Mouse (Mus musculus) brain, embryonic 18.5 days (tissue): ENCODE results near the gene Psmc3ip.
A peak's percentile ranks its signal among the peaks of the same experiment; 100 is the strongest.

Experiments
- DNase-seq: peaks from one replicate; pipeline ENCODE4 v3.0.0-alpha.2; 2012; ENCODE audit warnings: low read depth, low spot score

The Psmc3ip gene

DNA sequence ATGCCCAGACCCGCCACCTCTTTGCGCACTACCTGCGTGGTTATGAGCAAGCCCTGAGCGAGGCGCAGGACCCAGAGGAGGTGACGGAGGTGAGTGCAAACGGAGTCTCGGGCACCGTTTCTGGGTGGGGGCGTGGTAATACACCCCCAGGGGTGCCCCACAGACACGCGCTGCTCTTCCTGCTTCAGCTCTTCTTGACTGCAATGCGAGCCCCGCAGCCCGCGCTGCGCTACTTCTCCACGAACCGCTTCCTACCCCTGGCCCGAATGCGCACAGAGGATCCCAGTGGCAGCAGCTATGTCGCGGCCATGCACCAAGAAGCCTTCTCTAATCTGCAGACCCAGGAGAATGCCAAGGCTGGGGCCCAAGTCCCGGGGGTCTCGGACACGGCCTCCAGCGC lies 15.5 kb downstream of the Psmc3ip start:
- DNase-seq: no peak

DNA sequence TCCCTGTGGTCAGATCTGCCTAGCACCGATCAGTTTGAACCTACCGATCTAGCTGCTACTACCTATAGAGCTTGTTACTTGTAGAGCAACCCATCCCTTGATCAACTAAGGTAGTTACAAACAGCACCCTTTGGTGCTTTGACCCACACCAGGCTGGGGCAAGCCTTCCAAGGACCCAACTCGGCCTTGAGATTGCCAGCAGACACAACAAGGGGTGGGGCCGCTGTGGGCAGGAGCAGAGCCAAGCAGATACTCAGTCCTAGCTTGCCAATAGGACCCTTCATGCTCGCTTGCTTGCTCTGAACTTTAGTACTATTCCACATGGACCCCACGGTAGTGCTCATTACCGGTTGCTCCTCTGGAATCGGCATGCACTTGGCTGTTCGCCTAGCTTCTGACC lies 17.1 kb downstream of the Psmc3ip start, which contains the start of gene Hsd17b1:
TSS of gene Hsd17b1 (plus strand) at position 291 of the 400 bp plus-strand sequence.
- DNase-seq: no peak

DNA sequence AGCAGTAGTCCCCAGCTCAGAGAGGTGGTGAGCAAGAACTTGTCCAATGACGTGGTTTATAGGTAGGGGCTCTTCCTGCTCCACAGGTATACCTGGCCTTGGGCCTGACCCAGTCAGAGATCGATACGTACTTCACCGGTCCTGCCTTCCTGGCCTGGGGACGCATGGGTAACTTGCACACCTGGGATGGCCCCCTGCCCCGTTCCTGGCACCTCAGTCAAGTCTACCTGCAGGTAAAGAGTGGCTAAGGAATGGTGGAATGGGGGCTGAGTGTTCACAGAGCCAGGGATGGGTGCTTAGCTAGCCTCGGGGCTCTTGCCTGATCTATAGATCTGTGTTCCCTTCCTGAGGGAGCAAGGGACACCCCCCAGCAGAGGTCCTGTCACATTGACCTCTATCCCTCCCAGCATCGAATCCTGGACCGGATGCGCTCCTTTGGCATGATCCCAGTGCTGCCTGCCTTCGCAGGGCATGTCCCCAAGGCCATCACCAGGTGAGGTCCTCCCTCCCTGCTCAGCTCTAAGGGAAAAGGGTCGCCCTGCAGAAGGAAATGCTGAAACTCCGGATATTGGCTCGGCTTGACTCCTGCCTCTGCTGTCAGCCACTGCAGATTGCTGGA lies 23.3 kb downstream of the Psmc3ip start:
- no peak for DNase-seq

DNA sequence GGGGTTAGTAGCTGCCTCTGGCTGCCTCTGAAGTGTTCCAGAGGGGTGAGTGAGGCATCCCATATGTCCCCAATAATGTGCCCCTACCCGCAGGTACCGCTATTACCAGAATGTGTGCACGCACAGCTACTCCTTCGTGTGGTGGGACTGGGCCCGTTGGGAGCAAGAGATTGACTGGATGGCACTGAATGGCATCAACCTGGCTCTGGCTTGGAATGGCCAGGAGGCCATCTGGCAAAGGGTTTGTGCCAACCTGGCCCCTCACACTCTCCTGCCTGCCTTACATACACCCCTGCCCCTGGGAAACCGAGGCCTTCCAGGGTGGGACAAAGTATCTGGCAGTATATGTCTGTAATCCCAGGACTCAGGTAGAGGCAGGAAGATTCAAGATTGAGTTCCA lies 24.2 kb downstream of the Psmc3ip start:
- no peak for DNase-seq

DNA sequence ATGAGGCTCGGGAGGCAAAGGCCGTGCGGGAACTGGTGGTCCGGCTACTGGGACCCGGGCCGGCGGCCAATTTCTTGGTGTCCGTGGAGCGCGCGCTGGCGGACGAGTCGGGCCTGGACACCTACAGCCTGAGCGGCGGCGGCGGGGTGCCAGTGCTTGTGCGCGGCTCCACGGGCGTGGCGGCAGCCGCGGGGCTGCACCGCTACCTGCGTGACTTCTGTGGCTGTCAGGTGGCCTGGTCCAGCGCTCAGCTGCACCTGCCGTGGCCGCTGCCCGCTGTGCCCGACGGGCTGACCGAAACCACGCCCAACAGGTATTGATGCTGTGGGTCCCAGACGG lies 25.1 kb downstream of the Psmc3ip start:
- no peak for DNase-seq

DNA sequence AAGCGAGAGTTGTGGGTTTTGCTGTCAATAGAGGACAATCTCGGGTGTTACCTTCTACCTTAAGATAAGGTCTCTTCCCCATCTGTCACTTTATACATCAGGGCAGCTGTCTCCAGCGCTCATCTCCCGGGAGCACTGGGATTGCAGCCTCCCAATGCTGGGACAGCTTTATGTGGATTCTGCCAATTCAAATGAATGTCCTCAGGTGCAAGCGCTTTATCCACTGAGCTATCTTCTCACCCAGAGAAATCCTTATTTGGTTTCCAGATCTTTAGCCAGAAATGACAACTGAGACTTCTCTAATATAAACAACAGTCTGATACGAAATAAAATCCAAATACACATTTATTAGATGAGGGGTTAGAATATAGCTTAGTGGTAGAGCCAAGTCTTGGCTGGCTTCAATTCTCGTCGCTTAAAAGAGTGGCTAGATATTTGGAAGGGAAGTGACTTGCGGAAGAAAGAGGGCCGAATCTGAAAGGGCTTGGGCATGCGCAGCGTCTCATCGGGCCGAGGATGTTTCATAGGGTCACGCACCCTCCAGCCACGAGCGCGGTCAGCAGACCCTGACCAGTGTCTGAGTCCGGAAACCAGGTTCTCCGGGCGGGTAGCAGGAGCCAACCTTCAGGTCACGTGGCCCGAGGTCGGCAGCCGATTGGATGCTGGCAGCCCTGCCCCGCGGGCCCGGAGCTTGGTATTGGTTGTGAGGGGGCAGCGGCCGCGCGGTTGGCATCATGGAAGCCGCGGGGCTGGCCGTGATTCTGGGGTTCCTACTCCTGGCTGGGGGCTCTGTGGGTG lies 25.6 kb downstream of the Psmc3ip start, which contains the start of gene Naglu:
TSS of gene Naglu (plus strand) at position 622 of the 798 bp plus-strand sequence.
- DNase-seq: peak; percentile 81

DNA sequence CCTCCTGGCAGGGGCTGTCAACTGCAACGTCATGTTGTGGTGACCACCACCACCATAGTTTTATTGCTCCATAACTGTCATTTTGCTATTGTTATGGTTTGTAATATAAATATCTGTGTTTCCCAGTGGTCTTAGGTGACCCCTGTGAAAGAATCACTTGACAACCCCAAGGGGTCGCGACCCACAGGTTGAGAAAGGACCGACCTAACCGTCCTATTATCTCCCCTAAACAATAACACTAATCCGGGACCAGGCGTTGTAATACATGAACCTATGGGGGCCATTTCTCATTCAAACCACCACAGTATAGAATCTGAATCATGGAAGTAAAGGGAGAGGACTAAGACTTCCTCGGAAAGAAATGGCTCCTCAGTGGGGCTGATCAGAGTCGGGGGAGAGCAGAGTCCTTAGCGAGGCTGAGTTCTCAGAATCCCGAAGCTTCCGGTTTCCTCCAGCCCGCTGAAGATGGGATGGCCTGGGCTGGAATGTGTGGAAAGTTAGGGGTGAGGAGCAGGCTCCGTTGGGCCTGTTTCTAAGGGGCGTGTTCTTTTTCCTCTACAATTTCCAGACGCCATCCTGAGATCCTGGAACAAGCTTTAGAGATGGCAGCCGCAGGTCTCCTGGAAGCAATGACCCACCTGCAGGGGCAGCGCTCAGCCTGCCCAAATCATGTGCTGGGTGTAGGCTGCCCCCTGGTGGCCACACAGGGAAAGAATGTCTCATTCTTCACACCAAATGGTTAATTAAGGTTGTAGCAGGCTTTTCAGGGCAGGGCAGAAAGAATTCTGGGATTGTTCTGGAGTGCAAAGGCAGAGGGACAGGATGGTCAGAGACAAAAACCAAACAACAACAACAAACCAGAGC lies 28.5 kb downstream of the Psmc3ip start:
- no peak for DNase-seq

DNA sequence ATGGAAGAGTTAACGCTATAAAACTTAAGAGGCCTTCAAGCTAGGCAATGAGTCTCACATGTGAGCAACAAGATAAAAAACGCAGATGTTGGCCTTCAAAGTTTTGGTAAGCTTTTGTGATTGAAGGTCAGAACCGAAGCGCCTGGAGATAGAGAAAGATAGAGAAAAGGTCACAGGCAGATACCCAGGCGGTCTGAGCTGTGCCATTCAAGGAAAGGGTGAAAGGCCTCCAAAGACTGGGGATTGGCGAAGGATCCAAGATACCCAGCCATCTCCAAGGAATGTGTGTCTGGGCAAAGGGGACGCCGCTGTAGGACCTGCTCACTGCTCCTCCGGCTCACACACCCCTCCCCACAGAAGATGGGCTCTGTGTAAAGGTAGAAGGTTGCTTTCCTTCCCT lies 30.2 kb downstream of the Psmc3ip start:
- no peak for DNase-seq

DNA sequence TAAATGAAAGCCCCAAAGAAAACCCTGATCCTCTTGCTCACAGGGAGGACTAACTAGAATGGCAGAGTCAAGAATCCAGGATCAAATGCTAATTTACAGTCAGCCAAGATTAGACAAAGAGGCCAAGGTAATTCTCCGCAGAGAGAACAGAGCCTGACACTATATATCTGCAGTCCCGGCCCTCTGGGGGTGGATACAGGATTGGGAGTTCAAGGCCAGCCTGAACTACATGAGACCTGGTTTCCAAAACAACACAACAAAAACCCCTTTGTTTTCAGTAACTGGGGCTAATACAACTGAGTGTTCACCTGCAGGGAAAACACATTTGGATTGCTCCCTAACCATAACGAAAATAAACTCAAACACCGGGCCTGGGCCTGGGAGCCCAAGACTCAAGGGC lies 30.8 kb downstream of the Psmc3ip start:
- no peak for DNase-seq

DNA sequence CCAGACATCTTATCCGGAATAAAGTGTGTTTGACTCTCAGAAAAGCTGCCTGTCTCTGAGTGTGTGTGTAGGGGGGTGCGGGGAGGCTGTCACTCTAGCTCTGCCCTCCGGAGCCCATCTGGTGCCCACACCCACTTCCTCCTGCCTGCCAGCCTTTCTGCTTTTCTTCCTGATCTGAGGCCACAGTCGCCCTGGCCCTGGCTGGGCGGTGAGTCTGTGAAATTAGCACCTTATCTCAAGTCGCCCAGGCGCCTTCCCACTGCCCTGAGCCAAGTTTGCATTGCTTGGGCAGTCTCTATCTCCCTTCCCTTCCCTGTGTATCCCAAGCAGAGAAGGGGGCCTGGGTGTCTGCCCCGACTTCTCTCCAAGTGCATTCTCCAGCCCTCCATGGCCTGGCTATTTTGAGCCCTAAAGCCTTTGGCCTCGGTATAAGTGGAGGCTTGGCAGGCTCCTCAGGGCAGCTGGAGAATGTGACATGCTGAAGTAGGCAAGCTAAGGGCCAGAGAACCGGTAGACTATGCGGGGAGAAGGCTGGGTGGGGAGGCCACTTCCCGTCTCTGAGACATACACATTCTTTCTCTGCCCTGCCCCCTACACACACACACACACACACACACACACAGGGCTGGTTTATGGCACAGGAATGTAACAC lies 31.4 kb downstream of the Psmc3ip start:
- DNase-seq: no peak

DNA sequence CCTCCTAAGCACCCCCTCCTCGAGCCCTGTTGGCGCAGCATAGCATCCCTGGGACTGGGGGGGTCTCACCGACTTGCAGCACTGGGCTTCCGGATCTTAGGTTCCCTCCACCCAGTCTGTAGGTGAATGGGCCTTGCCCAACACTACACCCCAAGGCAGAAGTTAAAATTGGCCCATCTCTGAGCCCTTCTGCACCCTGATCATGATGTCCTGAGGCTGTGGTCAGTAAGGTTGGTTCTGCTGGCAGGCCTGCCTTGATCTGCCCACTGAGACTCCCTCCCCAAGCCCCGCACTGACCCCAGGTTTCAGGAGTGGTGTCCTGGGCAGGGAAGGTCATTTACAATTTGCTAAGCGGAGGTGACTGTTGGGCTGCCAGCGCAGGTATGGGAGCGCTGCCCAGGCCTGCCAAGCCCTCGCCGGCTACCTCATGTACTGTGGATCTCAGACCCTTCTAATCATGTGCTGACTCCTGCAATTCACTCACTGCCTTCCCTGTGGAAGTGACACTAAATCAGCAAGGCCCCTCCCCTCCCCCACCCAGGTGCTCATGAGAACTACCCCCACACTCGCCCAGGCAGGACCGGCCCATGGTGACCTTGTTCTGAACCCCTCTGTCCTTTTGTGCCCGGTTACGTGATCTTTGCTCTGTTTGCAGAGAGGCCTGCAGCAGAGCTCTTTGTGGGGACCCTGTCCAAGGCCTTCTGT lies 32.1 kb downstream of the Psmc3ip start:
- no peak for DNase-seq

DNA sequence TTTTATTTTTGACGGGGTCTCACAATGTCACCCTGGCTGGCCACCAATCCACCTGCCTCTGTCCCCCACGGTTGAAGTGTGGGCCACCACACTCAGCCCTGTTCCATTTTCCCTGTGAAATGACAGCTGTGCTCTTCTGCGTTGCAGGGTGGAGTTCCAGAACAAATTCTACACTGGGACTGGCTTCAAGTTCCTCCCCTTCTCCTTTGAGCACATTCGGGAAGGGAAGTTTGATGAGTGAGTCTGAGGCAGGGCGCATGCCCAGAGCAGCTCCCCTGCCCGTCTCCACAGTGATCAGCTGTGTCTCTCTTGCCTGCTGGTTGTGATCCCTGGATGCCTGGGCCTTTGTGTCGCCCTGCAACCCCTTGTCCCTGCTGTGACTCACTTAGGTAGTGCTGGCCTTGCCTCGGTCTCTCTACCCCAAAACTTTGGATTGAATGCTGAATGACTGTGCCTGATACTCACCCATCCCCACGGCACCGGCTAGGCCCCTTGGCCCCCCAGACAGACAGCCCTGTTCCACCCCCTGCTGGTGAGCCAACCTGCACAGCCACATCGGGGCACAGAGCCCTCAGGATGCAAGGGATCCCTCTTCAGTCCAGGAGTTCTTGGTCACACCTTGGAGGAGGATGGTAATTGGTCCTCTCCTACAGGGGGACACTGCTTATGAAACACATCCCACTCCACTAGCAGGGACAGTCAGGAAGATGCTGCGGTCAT lies 32.9 kb downstream of the Psmc3ip start:
- DNase-seq: no peak

DNA sequence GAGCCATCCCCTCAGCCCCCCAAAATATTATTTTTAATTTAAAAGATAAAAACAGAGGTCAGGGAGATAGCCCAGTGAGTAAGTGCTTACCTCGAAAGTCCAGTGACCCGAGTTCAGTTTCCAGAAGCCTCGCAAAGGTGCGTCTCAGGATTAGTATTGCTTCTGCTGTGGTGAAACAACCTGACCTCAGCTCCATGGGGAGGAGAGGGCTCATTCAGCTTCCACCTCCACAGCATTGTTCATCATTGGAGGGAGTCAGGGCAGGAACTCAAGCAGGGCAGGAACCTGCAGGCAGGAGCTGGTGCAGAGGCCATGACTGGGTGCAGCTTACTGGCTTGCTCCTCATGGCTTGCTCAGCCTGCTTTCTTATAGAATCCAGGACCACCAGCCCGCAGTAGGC lies 34.2 kb downstream of the Psmc3ip start:
- DNase-seq: no peak

DNA sequence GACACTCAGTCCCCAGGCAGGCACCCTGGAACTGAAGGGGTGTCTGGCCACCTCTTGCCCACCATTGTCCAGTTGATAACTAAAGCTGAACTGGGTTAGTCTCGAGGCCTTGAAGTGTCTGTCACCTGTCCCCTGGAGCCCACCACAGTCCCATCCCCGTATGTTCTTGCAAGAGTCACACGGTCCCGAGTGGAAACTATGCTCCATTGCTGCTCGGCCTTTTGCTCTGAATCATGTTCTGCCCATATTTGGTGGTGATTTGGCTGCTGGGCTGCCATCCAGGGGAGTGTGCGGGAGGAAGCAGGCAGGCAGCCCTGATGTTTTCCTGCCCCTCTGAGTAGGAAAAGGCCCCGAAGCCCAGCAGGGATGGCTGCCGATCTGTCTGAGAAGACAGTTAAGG lies 35.1 kb downstream of the Psmc3ip start:
- DNase-seq: no peak

DNA sequence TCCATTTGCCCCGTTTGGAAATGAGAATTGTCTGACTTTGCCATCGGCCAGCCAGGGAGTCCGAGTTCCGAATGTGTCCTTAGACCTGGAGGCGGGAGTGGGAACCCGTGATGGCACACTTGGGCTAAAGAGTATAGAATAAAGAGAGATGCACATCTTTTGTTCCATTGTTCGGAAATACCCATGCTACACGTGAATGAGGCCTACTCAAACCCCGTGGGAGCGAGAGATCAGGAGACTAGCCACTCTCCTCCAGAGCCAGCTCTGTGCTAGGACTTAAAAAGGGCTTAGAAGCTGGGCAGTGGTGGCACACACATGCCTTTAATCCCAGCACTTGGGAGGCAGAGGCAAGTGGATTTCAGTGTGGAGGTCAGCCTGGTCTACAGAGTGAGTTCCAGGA lies 35.8 kb downstream of the Psmc3ip start:
- DNase-seq: no peak

DNA sequence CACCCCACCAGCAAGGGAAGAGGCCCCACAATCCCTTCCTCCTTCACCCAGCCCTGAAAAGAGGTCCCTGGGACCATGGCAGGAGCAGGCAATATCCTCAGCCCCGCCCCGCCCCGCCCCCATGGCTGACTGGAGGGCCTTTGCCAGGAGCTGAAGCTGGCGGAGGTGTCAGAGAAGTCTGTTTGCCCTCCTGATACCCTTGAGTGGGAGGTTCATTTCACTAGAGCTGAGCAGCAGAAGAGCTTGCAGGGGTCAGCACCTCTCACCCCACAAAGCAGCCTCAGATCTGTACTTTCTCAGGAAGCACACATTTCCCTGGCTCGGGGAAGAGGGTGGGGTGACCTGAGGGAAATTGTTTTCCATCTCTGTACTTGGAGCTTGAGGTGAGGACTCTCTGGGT lies 36.5 kb downstream of the Psmc3ip start:
- no peak for DNase-seq

DNA sequence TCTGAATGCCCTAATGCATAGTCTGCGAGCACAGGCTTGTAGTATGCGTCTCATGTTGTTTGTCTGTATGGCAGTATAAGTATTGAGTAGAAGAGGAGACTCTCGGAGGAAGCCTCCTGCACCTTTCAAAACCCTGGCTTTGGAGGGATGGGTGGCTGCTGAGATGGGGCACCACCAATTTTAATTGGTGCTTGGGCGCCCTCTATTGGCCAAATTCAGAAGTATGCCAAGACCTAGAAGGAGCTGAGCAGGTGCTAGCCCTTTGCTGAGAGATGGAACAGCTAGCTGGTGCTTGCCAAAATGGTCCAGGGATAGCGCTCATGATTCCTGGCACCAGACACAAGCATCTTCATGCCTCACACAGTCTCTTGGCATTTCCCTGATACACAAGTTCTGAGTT lies 37.4 kb downstream of the Psmc3ip start:
- no peak for DNase-seq

DNA sequence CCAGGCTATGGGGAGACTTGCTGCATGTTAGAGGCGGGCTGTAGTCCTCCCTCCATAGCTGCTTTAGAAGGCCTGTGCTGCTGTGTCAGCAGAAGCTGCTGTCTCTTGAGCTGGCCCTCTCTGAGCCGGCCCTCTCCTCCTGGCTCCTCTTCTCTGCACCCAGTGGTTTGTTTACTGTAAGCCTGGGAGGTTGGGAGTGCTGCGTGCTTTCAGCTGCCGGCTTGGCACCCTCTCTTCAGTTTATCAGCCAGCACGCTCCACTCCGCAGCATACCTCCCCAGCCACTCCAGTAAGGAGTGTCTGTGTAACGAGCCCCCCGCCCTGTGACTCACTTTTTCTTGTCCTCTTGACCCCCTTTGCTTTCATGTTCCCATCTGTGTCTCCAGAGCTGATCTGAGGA lies 38.4 kb downstream of the Psmc3ip start:
- DNase-seq: no peak

DNA sequence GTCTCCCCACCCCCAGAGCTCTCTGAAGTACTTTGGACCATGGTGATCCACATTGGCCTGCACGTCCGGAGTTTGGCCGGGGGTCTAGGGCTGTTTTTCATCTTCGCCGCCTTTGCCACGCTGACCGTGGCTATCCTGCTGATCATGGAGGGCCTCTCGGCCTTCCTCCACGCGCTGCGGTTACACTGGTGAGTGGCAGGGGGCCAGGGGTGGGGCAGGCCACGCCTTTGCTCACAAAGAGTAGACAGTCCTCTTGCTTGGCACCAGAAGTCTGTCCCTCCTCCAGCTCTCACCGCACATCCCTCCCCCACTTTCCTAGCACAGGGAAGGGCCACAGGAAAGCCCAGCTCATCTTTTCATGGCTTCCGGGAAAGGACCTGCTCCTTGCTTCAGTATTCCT lies 39.8 kb downstream of the Psmc3ip start:
- DNase-seq: no peak

DNA sequence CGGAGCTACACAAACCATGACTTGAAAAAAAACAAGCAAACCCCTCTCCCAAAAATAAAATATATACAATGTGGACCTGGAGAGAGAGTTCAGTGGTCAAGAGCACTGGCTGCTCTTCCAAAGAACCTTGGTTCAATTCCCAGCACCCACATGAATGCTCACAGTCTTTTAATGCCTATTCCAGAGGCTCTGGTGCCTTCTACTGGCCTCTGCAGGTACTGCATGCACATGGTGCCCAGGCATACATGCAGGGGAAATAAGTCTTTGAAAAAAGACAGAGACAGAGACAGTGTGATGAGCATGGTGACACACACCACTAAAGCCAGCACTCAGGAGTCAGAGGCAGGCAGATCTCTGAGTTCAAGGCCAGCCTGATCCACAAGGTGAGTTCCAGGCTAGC lies 41.3 kb downstream of the Psmc3ip start:
- DNase-seq: no peak
